Comparison of ENCODE assay signal across 11 mouse cellular contexts in genomic region chr1:37999552-37999951, GRCm38 (mm10). TPM values are rescaled to one million over a fixed set of nuclear protein-coding genes. Genes with fewer than 3 reads are reported as not detected.
DNase-seq lines count a peak whose midpoint lies in the region; ATAC-seq lines count a peak whose summit lies in the region.
"Had no signal": no experiment of that assay in that cellular context is flagged by ENCODE, and none has a peak within 500 bp of the region (broad histone marks: within the 10 kb centered on the region; RNA-seq: fewer than 3 reads in every experiment).

No protein-coding gene starts in this region.

- peaks cover 18% of the 10 kb centered on the region for H3K4me1 ChIP-seq in forebrain, embryonic 15.5 days
- H3K4me1 ChIP-seq in forebrain, embryonic 16.5 days (replicated peaks; ENCODE audit: control insufficient read depth, insufficient read depth, low read length) = peaks cover 19% of the 10 kb centered on the region
- peaks cover 8% of the 10 kb centered on the region for H3K4me1 ChIP-seq in neural tube, embryonic 11.5 days (ENCODE audit: control insufficient read depth, insufficient read depth, low read length)
- H3K4me1 ChIP-seq in liver, embryonic 11.5 days (replicated peaks; ENCODE audit: control insufficient read depth, insufficient read depth, low read length) = peaks cover 33% of the 10 kb centered on the region

- no peaks in the 10 kb centered on the region for H3K27me3 ChIP-seq in forebrain, embryonic 15.5 days
- H3K27me3 ChIP-seq in forebrain, embryonic 16.5 days (replicated peaks; ENCODE audit: control insufficient read depth, insufficient read depth, low read length) = no peaks in the 10 kb centered on the region
- H3K27me3 ChIP-seq in neural tube, embryonic 11.5 days (ENCODE audit: control insufficient read depth, insufficient read depth, low read length) = no peaks in the 10 kb centered on the region
- H3K27me3 ChIP-seq in liver, embryonic 11.5 days (replicated peaks; ENCODE audit: control insufficient read depth, insufficient read depth, low read length) = no peaks in the 10 kb centered on the region

- no peak for ATAC-seq in forebrain, embryonic 15.5 days (replicated peaks)
- ATAC-seq in forebrain, embryonic 16.5 days = no peak
- no peak for ATAC-seq in neural tube, embryonic 11.5 days (ENCODE audit: insufficient read depth, low FRiP score, low TSS enrichment)
- ATAC-seq in liver, embryonic 11.5 days (replicated peaks; ENCODE audit: low FRiP score) = peak; percentile 12; the same call in 1 of the 2 replicates

- H3K9ac ChIP-seq in forebrain, embryonic 15.5 days (replicated peaks) = no peak overlapping the region
- H3K9ac ChIP-seq in forebrain, embryonic 16.5 days (replicated peaks; ENCODE audit: low read depth, low read length) = no peak overlapping the region
- no peak overlapping the region for H3K9ac ChIP-seq in neural tube, embryonic 11.5 days (ENCODE audit: low read length)
- H3K9ac ChIP-seq in liver, embryonic 11.5 days (ENCODE audit: low read depth, low read length) = peak overlapping the region; percentile 0; the same call in 1 of the 2 replicates

- WGBS in forebrain, embryonic 15.5 days = 87% methylated on average over 3 of the region's 3 CpGs
- WGBS in forebrain, embryonic 16.5 days = 86% methylated on average over 3 of the region's 3 CpGs
- WGBS in neural tube, embryonic 11.5 days = 86% methylated on average over 3 of the region's 3 CpGs
- WGBS in liver, embryonic 11.5 days = 38% methylated on average over 3 of the region's 3 CpGs

- no peaks in the 10 kb centered on the region for H3K9me3 ChIP-seq in forebrain, embryonic 15.5 days
- no peaks in the 10 kb centered on the region for H3K9me3 ChIP-seq in forebrain, embryonic 16.5 days (ENCODE audit: control insufficient read depth, low read length)
- no peaks in the 10 kb centered on the region for H3K9me3 ChIP-seq in neural tube, embryonic 11.5 days (ENCODE audit: control insufficient read depth, low read length)
- no peaks in the 10 kb centered on the region for H3K9me3 ChIP-seq in liver, embryonic 11.5 days (ENCODE audit: control insufficient read depth, low read length)

- no peak for DNase-seq in neural tube, embryonic 11.5 days (ENCODE audit: low spot score)
- DNase-seq in neural tube, embryonic 10.5 days (ENCODE audit: extremely low spot score, low spot score) = no peak
- DNase-seq in liver, embryonic 11.5 days (ENCODE audit: low spot score) = no peak
- no peak for DNase-seq in right cerebral cortex, adult 2 months (ENCODE audit: low spot score in 2 of 2)
- no peak for DNase-seq in ovary, postnatal 10 days (ENCODE audit: low spot score)
- DNase-seq in layer of hippocampus, postnatal 14 days (ENCODE audit: low spot score in 2 of 2) = no peak
- DNase-seq: adrenal gland, adult 2 months; kidney, postnatal 10 days; thymus, adult 18-20 months had no signal

- H3K36me3 ChIP-seq in forebrain, embryonic 15.5 days = peaks cover 9% of the 10 kb centered on the region
- H3K36me3 ChIP-seq in forebrain, embryonic 16.5 days (ENCODE audit: control insufficient read depth, insufficient read depth) = 0 out of 2 replicates have a peak, but pooled peaks cover 3% of the 10 kb centered on the region
- H3K36me3 ChIP-seq in neural tube, embryonic 11.5 days (ENCODE audit: control insufficient read depth, insufficient read depth, low read length) = peaks cover 2% of the 10 kb centered on the region
- peaks cover 9% of the 10 kb centered on the region; the same call in 1 of the 2 replicates for H3K36me3 ChIP-seq in liver, embryonic 11.5 days (ENCODE audit: control insufficient read depth, insufficient read depth, low read length)

- peak overlapping the region; percentile 80; the same call in 1 of the 2 replicates for H3K4me3 ChIP-seq in forebrain, embryonic 15.5 days
- no peak overlapping the region for H3K4me3 ChIP-seq in forebrain, embryonic 16.5 days (replicated peaks; ENCODE audit: low read length)
- H3K4me3 ChIP-seq in neural tube, embryonic 11.5 days (ENCODE audit: low read depth, low read length) = peak overlapping the region; percentile 95
- peak overlapping the region; percentile 94 for H3K4me3 ChIP-seq in liver, embryonic 11.5 days (ENCODE audit: low read depth, low read length)

- no peak overlapping the region for H3K27ac ChIP-seq in forebrain, embryonic 15.5 days (replicated peaks)
- no peak overlapping the region for H3K27ac ChIP-seq in forebrain, embryonic 16.5 days (ENCODE audit: low read length)
- no peak overlapping the region for H3K27ac ChIP-seq in neural tube, embryonic 11.5 days (ENCODE audit: low read depth, low read length)
- H3K27ac ChIP-seq in liver, embryonic 11.5 days (ENCODE audit: low read depth, low read length) = peak overlapping the region; percentile 93

- H3K4me2 ChIP-seq in forebrain, embryonic 15.5 days (replicated peaks) = no peak overlapping the region
- H3K4me2 ChIP-seq in forebrain, embryonic 16.5 days (ENCODE audit: low read length) = no peak overlapping the region
- H3K4me2 ChIP-seq in neural tube, embryonic 11.5 days (ENCODE audit: low read depth) = no peak overlapping the region
- peak overlapping the region; percentile 94 for H3K4me2 ChIP-seq in liver, embryonic 11.5 days

RNA-seq across cellular contexts. Expression of gene Eif5b, which starts 1.7 kb away (rescaled TPM):
- 22.8 and 24.6 TPM in 2 replicates for polyA plus RNA-seq in forebrain, embryonic 15.5 days (2015; fragmentation: Nextera tagmentation; extraction: Ambion mirVana)
- polyA plus RNA-seq in forebrain, embryonic 16.5 days (2015; fragmentation: Nextera tagmentation; extraction: Ambion mirVana) = 22.3 and 23.0 TPM in 2 replicates
- 26.9 and 28.9 TPM in 2 replicates for polyA plus RNA-seq in neural tube, embryonic 11.5 days (2014; fragmentation: Nextera tagmentation; extraction: Ambion mirVana)
- polyA plus RNA-seq in liver, embryonic 11.5 days (2014; fragmentation: Nextera tagmentation; extraction: Ambion mirVana) = 35.0 and 40.1 TPM in 2 replicates
- 10 to 100 TPM; 36.6 to 39.9 TPM for total RNA-seq in layer of hippocampus, postnatal 14 days (2021)

RNA-seq across cellular contexts. Expression of gene Txndc9, which starts 1.9 kb away (rescaled TPM):
- polyA plus RNA-seq in forebrain, embryonic 15.5 days (2015; fragmentation: Nextera tagmentation; extraction: Ambion mirVana) = 145 and 154 TPM in 2 replicates
- polyA plus RNA-seq in forebrain, embryonic 16.5 days (2015; fragmentation: Nextera tagmentation; extraction: Ambion mirVana) = 137 and 152 TPM in 2 replicates
- polyA plus RNA-seq in neural tube, embryonic 11.5 days (2014; fragmentation: Nextera tagmentation; extraction: Ambion mirVana) = 158 and 164 TPM in 2 replicates
- polyA plus RNA-seq in liver, embryonic 11.5 days (2014; fragmentation: Nextera tagmentation; extraction: Ambion mirVana) = 105 and 110 TPM in 2 replicates
- 10 to 100 TPM; 57.9 to 64.9 TPM for total RNA-seq in layer of hippocampus, postnatal 14 days (2021)

RNA-seq across cellular contexts. Expression of gene Lyg1, which starts 42.0 kb away (rescaled TPM):
- polyA plus RNA-seq in forebrain, embryonic 15.5 days (2015; fragmentation: Nextera tagmentation; extraction: Ambion mirVana) = not detected in 2 replicates
- polyA plus RNA-seq in forebrain, embryonic 16.5 days (2015; fragmentation: Nextera tagmentation; extraction: Ambion mirVana) = not detected in 2 replicates
- polyA plus RNA-seq in neural tube, embryonic 11.5 days (2014; fragmentation: Nextera tagmentation; extraction: Ambion mirVana) = not detected in 2 replicates
- polyA plus RNA-seq in liver, embryonic 11.5 days (2014; fragmentation: Nextera tagmentation; extraction: Ambion mirVana) = not detected in 2 replicates
- not detected for total RNA-seq in layer of hippocampus, postnatal 14 days (2021)
- total RNA-seq: adrenal gland, adult 2 months had no signal
- polyA plus RNA-seq: adrenal gland, adult 2 months had no signal
